Mouse (Mus musculus): ENCODE measurements at regions not wholly inside any gene's neighbourhood (a gene's known extent, or its start where the extent isn't known, plus 50 kb on each side); places are given as distances from the start of the nearest gene placed in this dataset.

DNA sequence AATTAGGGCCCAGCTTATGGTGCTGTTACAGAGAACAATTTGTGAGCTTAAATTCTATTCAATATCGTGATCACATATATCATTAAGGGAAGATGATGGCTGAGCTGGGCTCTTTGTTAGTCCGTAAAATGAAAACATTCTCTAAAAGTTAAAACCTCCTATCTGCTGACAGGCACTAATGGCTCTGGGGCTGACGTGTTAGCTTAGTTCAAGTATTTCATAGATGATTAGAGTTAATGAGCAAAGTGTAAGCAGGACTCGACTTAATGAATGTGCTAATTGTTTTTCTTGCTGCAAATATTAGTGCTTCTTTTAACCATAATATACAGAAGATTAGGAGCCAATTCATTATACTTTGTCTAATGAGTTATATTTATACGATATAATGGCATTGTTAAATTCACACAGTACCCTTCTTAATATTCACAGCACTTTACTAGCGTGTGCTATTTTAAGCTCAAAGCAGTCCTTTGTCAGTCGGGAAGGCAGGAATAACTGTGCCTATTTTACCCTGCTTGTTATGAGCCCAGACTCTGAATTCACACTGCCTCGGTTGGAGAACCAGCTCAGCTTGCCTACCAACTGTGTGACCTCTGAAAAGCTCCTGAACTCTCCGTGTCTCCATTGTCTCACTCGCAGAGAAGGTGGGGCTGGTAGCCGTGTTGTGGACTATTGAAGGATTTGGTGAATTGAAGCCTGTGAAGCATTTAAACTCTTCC is 50.6 kb upstream of the 4933402D24Rik start:
- Histone ChIP-seq H3K4me1 (ENCODE audit: control insufficient read depth, insufficient read depth, low read length) (no peaks in the 10 kb centered on the region), H3K4me3 (replicated peaks; ENCODE audit: extremely low read depth, low read depth, low read length) (no peak overlapping the region)
- no peak for TF ChIP-seq CTCF (IDR thresholded peaks at IDR 0.05; ENCODE audit: insufficient read depth, low read length)
- no peak for TF ChIP-seq POLR2A (IDR thresholded peaks at IDR 0.05; ENCODE audit: borderline replicate concordance, extremely low read depth, low read depth, low read length)
- 62% methylated on average over 11 of the region's 11 CpGs for WGBS
- DNase-seq, result no peak
